Mouse (Mus musculus): ENCODE data around the gene Oxsr1. TPM values are rescaled to one million over a fixed set of nuclear protein-coding genes. Genes with fewer than 3 reads are reported as not detected.

Oxsr1 gene
- polyA plus RNA-seq, 1 experiment from 2014 or later, result 14.3 TPM

DNA sequence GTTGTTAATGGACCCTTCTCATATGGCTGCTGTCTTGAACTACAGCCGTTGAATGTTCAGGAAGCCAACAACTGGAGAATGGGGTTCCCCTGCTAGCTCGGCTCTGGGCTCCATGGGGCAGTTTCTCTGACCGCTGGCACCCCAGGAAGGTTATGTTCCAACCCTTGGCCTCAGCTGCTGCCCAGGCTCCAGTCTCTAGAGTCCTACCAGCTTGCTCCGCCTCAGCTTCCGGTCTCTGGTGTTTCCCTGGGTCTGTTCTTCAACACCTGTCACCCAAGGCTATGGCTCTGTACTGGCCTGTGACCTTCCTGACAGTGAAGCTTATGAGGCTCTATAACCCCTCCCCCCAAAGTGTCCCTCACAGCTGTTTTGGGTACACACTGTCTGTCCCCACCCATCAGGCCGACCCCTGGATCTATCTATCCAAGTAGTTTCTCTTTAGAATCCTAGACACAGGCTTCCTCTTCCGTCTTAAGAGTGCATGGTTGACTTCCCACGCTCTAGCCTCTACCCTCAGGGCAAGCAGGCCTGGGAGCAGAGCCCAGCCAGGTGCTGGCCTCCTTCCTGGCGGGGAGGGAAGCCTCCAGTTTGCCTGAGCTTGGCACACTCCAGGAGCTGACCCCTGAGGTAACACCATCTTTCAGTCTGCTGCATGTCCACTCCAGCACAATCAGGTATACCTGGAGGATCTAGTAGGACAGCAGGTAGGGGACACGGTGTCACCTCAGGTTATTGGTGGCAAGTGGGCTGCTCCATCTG lies 28.9 kb upstream of the Oxsr1 start:
- WGBS, result 88% methylated on average over 10 of the region's 10 CpGs
- Histone ChIP-seq H3K4me1 (replicated peaks) (no peaks in the 10 kb centered on the region), H3K36me3 (peaks cover 52% of the 10 kb centered on the region), H3K27me3 (ENCODE audit: insufficient read depth, poor library complexity, severe bottlenecking) (no peaks in the 10 kb centered on the region), H3K27ac (no peak overlapping the region), H3K4me3 (no peak overlapping the region), H3K9me3 (no peaks in the 10 kb centered on the region)
- no peak for DNase-seq (ENCODE audit: low spot score)

DNA sequence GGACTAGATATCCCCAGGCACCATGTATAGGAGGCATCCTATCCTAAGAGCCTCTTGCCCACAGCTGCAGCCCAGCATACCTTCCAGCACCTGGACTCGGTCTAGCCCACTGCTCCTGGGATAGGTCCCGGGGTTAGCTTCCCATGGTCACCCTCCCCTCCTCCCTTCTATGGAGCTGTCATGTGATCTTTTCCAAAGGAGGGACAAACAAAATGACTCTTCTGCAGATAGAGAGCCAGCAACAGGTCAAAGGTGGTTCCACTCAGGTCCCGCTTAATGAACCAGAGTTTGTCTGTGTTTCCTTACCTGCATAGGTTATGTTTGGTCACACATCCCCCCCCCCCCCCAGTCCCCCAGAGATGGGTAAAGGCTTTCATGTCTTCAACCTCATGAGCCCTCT lies 28.3 kb upstream of the Oxsr1 start:
- H3K27ac ChIP-seq, result no peak overlapping the region
- H3K36me3 ChIP-seq, result peaks cover 57% of the 10 kb centered on the region
- H3K4me3 ChIP-seq, result no peak overlapping the region
- H3K27me3 ChIP-seq (ENCODE audit: insufficient read depth, poor library complexity, severe bottlenecking), result no peaks in the 10 kb centered on the region
- DNase-seq (ENCODE audit: low spot score), result no peak
- no peaks in the 10 kb centered on the region for H3K9me3 ChIP-seq
- H3K4me1 ChIP-seq (replicated peaks), result no peaks in the 10 kb centered on the region
- 88% methylated on average over 3 of the region's 3 CpGs for WGBS

DNA sequence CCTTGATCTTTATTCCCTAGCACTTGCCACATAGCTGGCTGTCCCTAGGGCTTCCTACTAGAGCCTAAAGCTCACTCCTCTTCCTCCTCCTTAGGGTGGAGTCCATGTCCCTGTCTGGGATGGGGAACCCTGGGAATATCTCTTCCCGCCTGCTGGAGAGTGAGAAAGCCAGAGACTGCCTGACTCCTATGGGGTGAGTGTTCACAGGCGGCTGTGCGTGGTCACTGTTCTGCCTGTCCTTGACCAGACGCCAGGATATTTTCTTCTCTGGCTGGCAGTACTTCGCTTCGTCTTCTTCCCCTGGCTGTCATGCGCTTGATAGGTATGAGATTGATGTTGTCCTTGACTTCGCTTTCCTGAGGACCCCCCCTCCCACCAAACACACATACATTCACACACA lies 24.1 kb upstream of the Oxsr1 start:
- H3K27me3 ChIP-seq (ENCODE audit: insufficient read depth, poor library complexity, severe bottlenecking), result no peaks in the 10 kb centered on the region
- H3K27ac ChIP-seq, result no peak overlapping the region
- no peak for DNase-seq (ENCODE audit: low spot score)
- no peaks in the 10 kb centered on the region for H3K9me3 ChIP-seq
- H3K4me1 ChIP-seq (replicated peaks), result peaks cover 17% of the 10 kb centered on the region
- H3K36me3 ChIP-seq, result peaks cover 88% of the 10 kb centered on the region
- WGBS, result 94% methylated on average over 8 of the region's 8 CpGs
- no peak overlapping the region for H3K4me3 ChIP-seq

DNA sequence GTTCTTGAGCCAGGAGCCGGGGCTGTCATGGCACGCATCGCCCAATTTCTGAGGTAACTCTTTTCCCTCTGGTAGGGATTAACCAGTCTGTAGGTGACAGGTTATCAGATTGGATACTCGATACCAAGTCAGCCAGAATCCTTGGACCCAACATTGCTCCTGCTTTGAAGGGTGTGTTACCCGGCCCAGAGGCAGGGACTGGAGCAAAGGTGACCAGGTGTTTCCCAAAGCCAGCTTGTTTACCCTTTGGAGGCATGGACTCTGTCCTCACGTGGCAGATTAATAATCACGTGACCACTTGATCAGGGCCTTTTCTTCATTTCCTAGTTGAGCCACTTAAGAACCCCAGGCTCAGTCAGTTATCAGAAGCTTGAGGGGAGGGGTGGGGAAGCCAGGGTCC lies 20.5 kb upstream of the Oxsr1 start:
- Histone ChIP-seq H3K36me3 (peaks cover 54% of the 10 kb centered on the region), H3K27ac (no peak overlapping the region), H3K4me3 (no peak overlapping the region), H3K9me3 (no peaks in the 10 kb centered on the region), H3K4me1 (replicated peaks) (peaks cover 37% of the 10 kb centered on the region), H3K27me3 (ENCODE audit: insufficient read depth, poor library complexity, severe bottlenecking) (peaks cover 21% of the 10 kb centered on the region)
- 90% methylated on average over 7 of the region's 7 CpGs for WGBS
- no peak for DNase-seq (ENCODE audit: low spot score)

DNA sequence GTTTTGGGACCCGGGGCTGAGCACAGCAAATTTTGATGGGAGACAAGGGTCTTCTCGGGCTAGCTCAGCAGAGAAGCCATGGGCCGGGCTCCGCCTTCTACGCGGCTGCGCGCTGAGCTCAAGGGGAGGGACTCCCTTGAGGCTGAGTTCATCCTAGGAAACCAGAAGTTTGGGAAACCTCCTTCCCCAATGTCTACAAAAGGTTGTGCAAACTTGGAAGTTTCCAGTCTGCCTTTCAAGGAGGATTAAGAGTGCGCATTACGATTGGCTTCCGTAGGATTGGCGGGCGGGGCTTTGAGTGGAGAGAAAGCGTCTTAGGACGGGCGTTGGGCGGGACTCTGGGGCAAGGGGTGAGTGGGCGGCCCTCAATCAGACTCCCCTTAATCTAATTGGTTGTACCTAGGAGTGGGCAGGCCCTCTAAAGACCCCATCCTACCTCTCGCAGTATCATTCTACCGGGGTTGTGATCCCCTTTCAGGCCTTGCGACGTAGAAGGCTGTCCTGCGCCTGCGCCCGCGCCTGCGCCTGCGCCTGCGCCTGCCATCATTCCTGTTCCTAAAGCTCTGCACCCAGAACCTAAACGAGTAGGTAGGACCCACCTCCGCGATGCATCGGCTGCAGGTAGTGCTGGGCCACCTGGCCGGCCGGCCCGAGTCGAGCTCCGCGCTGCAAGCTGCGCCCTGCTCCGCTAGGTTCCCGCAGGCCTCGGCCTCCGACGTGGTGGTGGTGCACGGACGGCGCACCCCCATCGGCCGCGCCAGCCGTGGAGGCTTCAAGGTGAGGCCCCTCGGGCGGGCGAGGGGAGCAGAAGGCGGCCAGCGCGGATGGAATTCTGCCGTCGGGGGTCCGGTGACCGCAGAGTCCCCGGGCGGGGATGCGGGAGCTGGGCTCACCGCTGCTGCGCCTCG lies 18.9 kb upstream of the Oxsr1 start, which contains the start of gene Myd88:
Gene Myd88, minus strand, starts transcription at position 503 of the 908 bp plus-strand sequence.
- Histone ChIP-seq H3K4me1 (replicated peaks) (peaks cover 37% of the 10 kb centered on the region), H3K4me3 (peak within 1 kb of the TSS; percentile 84)
- WGBS, result under 1% methylated on average over 68 of the region's 68 CpGs

DNA sequence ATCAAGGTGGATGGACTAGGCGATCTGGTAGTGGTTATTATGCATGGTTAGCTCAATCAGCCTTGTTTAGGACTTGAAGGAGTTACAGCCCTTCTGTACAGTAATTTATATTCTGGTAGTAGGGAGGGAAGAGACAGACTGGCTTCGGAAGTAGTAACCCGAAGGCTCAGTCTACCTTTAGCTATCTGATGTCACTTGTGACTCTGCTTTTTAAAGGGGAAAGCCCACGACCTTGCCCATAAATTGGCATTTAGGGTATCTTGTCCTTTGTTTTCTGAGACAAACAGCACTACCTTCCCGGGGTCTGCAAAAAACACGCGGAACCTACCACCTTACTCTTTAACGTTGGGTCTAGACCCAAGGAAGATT lies 18.0 kb upstream of the Oxsr1 start:
- Histone ChIP-seq H3K4me3 (peak overlapping the region; percentile 84), H3K27ac (peak overlapping the region; percentile 92), H3K27me3 (ENCODE audit: insufficient read depth, poor library complexity, severe bottlenecking) (peaks cover 32% of the 10 kb centered on the region), H3K4me1 (replicated peaks) (peaks cover 37% of the 10 kb centered on the region), H3K9me3 (no peaks in the 10 kb centered on the region), H3K36me3 (peaks cover 29% of the 10 kb centered on the region)
- 9% methylated on average over 8 of the region's 8 CpGs for WGBS
- no peak for DNase-seq (ENCODE audit: low spot score)

More for the DNA sequence above, 18.9 kb upstream of the Oxsr1 start, which contains the start of gene Myd88:
- DNase-seq (ENCODE audit: low spot score), result peak; percentile 92
- Histone ChIP-seq H3K27me3 (ENCODE audit: insufficient read depth, poor library complexity, severe bottlenecking) (peaks cover 32% of the 10 kb centered on the region), H3K36me3 (peaks cover 38% of the 10 kb centered on the region), H3K9me3 (no peaks in the 10 kb centered on the region), H3K27ac (peak within 1 kb of the TSS; percentile 92)

DNA sequence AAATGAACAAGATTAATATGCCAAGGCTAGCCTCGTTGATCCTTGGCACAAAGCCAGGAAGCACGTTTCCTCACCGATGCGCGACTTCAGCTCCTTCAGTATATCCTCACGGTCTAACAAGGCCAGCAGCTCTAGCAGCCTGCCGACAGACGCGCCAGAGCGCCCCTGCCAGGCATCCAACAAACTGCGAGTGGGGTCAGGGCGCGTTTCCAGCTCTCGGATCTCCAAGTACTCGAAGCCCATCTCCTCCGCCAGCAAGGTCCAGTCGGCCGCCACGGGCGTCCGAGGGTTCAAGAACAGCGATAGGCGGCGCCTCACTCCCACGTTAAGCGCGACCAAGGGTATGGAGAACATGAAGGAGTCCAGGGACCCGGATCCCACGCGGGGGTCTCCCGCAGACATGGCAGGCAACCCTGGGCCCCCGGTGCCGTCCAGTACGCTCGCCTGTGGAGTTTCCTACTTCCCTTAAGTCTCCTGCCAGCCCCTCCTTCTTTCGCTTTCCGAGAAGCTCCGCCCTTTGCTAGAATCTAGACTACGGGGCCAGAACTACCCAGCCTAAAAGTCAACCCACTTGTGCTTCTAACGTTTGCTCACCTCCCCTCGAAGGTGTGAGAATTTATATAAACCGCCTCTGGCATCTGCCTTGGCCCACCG lies 17.5 kb upstream of the Oxsr1 start, which contains the start of gene Acaa1a:
Gene Acaa1a, plus strand, starts transcription at position 119 of the 654 bp plus-strand sequence.
- H3K4me1 ChIP-seq (replicated peaks), result peaks cover 37% of the 10 kb centered on the region

DNA sequence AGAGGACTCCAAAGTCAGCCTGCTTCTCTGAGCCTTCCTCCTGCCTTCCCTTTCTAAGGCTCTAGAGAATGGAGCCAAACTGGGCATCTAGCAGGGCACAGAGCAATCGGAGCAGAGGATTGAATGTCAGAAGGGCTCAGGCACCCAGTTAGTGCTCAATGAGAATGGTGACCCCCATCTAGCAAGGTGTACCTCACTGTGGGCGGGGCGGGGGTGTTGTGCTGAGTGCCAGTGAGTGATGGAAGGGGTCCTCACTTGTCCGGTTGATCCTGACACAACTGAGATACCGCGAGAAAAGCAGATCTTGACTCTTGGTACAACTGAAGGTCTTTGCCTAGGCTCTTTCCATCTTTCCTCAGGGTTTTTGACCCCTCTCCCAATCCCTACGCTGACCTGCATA lies 16.9 kb upstream of the Oxsr1 start:
- Histone ChIP-seq H3K4me3 (peak overlapping the region; percentile 84), H3K27ac (peak overlapping the region; percentile 92; the same call in 1 of the 2 replicates), H3K27me3 (ENCODE audit: insufficient read depth, poor library complexity, severe bottlenecking) (peaks cover 32% of the 10 kb centered on the region), H3K4me1 (replicated peaks) (peaks cover 37% of the 10 kb centered on the region), H3K9me3 (no peaks in the 10 kb centered on the region), H3K36me3 (peaks cover 18% of the 10 kb centered on the region)
- 56% methylated on average over 7 of the region's 7 CpGs for WGBS
- no peak for DNase-seq (ENCODE audit: low spot score)

More for the DNA sequence above, 17.5 kb upstream of the Oxsr1 start, which contains the start of gene Acaa1a:
- Histone ChIP-seq H3K36me3 (peaks cover 23% of the 10 kb centered on the region), H3K27me3 (ENCODE audit: insufficient read depth, poor library complexity, severe bottlenecking) (peaks cover 32% of the 10 kb centered on the region), H3K4me3 (peak within 1 kb of the TSS; percentile 84), H3K9me3 (no peaks in the 10 kb centered on the region), H3K27ac (peak within 1 kb of the TSS; percentile 92)
- WGBS, result 2% methylated on average over 43 of the region's 43 CpGs
- peak; percentile 54 for DNase-seq (ENCODE audit: low spot score)

DNA sequence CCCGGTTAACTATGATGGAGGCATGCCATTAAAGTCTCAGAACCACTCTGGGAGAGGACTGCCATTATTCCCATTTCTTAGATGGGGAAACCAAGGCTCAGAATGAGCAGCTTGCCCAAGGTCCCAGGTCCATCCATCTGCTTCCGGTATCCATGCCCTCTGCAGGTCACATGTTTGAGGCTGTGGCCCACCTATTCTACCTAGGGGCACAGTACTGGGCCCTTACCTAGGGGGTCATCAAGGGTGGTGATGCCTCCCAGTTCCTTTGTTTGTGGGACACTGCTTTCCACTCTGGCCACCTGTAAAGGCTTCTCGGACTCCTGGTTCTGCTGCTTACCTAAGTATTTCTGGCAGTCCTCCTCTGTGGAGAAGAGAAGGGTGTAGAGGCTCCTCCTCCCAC lies 16.1 kb upstream of the Oxsr1 start:
- DNase-seq (ENCODE audit: low spot score), result no peak
- H3K4me3 ChIP-seq, result no peak overlapping the region
- WGBS, result 96% methylated on average over 3 of the region's 3 CpGs

DNA sequence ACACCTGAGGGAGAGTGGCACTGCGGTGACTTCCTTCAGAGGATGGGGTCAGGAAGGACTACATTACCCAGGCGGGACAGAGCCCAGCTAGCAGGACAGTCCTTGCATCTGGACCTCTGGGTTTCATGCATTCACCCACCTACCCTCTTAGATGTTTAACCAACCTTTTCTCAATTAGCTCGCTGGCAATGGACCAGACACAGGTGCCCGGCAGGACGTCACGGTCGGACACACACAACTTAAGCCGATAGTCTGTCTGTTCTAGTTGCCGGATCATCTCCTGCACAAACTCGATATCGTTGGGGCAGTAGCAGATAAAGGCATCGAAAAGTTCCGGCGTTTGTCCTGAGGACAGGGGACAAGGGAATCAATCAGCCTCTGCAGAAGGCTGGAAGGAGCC lies 15.6 kb upstream of the Oxsr1 start:
- Histone ChIP-seq H3K4me3 (no peak overlapping the region), H3K4me1 (replicated peaks) (peaks cover 35% of the 10 kb centered on the region), H3K27ac (no peak overlapping the region), H3K36me3 (peaks cover 5% of the 10 kb centered on the region; the same call in 1 of the 2 replicates), H3K9me3 (no peaks in the 10 kb centered on the region), H3K27me3 (ENCODE audit: insufficient read depth, poor library complexity, severe bottlenecking) (peaks cover 32% of the 10 kb centered on the region)
- WGBS, result 91% methylated on average over 14 of the region's 14 CpGs
- no peak for DNase-seq (ENCODE audit: low spot score)

More for the DNA sequence above, 16.1 kb upstream of the Oxsr1 start:
- Histone ChIP-seq H3K27ac (no peak overlapping the region), H3K36me3 (peaks cover 10% of the 10 kb centered on the region), H3K4me1 (replicated peaks) (peaks cover 37% of the 10 kb centered on the region), H3K27me3 (ENCODE audit: insufficient read depth, poor library complexity, severe bottlenecking) (peaks cover 32% of the 10 kb centered on the region), H3K9me3 (no peaks in the 10 kb centered on the region)

DNA sequence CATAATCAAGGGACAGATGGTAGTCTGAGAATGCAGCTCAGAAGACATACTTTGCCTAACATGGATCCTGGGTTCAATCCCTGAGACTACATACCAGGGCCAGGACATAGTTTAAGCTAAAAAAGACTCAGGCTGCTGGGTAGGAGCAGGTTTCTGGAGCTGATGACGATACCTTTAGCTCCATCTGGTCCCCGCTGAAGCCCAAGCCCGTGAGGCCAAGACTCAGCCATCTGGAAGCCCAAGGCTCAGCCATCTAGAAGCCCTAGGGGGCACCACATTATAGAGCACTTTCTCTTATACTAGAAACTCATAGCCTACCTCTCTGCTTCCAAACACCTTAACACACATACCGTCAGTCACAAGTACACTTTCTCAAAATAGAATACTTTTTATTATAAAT lies 13.3 kb upstream of the Oxsr1 start:
- WGBS, result 82% methylated on average over 4 of the region's 4 CpGs
- Histone ChIP-seq H3K4me1 (replicated peaks) (peaks cover 17% of the 10 kb centered on the region), H3K36me3 (no peaks in the 10 kb centered on the region), H3K9me3 (no peaks in the 10 kb centered on the region), H3K4me3 (no peak overlapping the region), H3K27me3 (ENCODE audit: insufficient read depth, poor library complexity, severe bottlenecking) (peaks cover 32% of the 10 kb centered on the region), H3K27ac (no peak overlapping the region)
- DNase-seq (ENCODE audit: low spot score), result no peak

DNA sequence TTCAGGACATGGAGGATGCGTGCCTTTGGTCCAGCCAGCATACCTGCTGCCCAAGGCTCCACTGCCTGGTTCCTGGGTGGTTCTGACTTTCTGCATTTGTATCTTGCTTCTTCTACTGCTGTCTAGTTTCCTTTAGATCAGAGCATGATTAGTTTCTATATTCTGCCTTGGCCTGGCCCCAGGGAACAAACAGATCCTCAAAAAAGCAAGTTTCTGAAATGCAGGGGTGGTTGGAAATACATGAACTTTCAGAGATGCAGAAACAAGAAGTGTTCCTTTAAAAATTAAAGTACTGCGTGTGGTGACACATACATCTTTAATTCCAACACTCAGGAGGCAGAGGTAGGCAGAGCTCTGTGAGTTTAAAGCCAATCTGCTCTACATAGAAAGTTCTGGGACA lies 12.6 kb upstream of the Oxsr1 start:
- Histone ChIP-seq H3K9me3 (no peaks in the 10 kb centered on the region), H3K27me3 (ENCODE audit: insufficient read depth, poor library complexity, severe bottlenecking) (peaks cover 28% of the 10 kb centered on the region), H3K4me3 (no peak overlapping the region), H3K4me1 (replicated peaks) (peaks cover 9% of the 10 kb centered on the region), H3K27ac (no peak overlapping the region), H3K36me3 (no peaks in the 10 kb centered on the region)
- no peak for DNase-seq (ENCODE audit: low spot score)
- WGBS, result 81% methylated on average over 2 of the region's 2 CpGs

All from hindbrain, embryonic 10.5 days (tissue).